Mouse (Mus musculus) intestine, postnatal 0 days (tissue): Measurements from ENCODE around the gene Plac8. TPM values are rescaled to one million over a fixed set of nuclear protein-coding genes. Genes with fewer than 3 reads are reported as not detected.

Experiments
- ATAC-seq: fragments of 200-750 bp; cut with Nextera tagmentation; 2 replicates; pipeline ENCODE4 v1.8.0; 2017; ENCODE audit warnings: mild to moderate bottlenecking, moderate TSS enrichment, moderate library complexity
- H3K27ac ChIP-seq: fragments of 300-500 bp; sonication (generic); 2 replicates; pipeline ENCODE4 v1.5.1; 2014; ENCODE audit warnings: mild to moderate bottlenecking, low read depth, low read length, moderate library complexity
- H3K27me3 ChIP-seq: fragments of 300-500 bp; sonication (generic); replicated peaks from 2 replicates; pipeline ENCODE4 v1.6.1; 2014; ENCODE audit warnings: low read length, mixed read lengths; ENCODE audit not compliant: control insufficient read depth, insufficient read depth
- H3K36me3 ChIP-seq: fragments of 300-500 bp; sonication (generic); 2 replicates; pipeline ENCODE4 v1.6.1; 2014; ENCODE audit warnings: mild to moderate bottlenecking, moderate library complexity; ENCODE audit not compliant: control insufficient read depth, insufficient read depth
- H3K4me1 ChIP-seq: fragments of 300-500 bp; sonication (generic); replicated peaks from 2 replicates; pipeline ENCODE4 v1.6.1; 2014; ENCODE audit warnings: antibody characterized with exemption, low read length, mixed read lengths; ENCODE audit not compliant: control insufficient read depth, insufficient read depth
- H3K4me2 ChIP-seq: fragments of 300-500 bp; sonication (generic); replicated peaks from 2 replicates; pipeline ENCODE4 v1.6.1; 2014; ENCODE audit warnings: low read depth, mild to moderate bottlenecking, moderate library complexity
- H3K4me3 ChIP-seq: fragments of 300-500 bp; sonication (generic); 2 replicates; pipeline ENCODE4 v1.5.1; 2014; ENCODE audit warnings: low read depth, low read length
- H3K9ac ChIP-seq: fragments of 300-500 bp; sonication (generic); 2 replicates; pipeline ENCODE4 v1.6.1; 2014; ENCODE audit warnings: mild to moderate bottlenecking, low read depth, low read length
- H3K9me3 ChIP-seq: fragments of 300-500 bp; sonication (generic); 2 replicates; pipeline ENCODE4 v1.6.1; 2016; ENCODE audit warnings: mixed run types; ENCODE audit not compliant: control insufficient read depth
- CTCF ChIP-seq: sonication (generic); IDR thresholded peaks from 2 replicates; pipeline ENCODE4 v1.5.1; 2016; ENCODE audit warnings: low read depth, mild to moderate bottlenecking, control low read depth, antibody characterized with exemption, moderate library complexity
- WGBS: fragments of 180-500 bp; shearing (Covaris S2); extraction: QIAGEN DNeasy Blood & Tissue Kit; methylation state at CpG from one replicate; pipeline ENCODE4 v1.1.7; 2014; 5-methylcytosine and 5-hydroxymethylcytosine counted together
- polyA plus RNA-seq: library from polyadenylated mRNA; unstranded; fragments of >200 nt; fragmentation: Nextera tagmentation; extraction: Ambion mirVana; gene quantifications from 2 replicates; pipeline ENCODE4 v1.2.1, GENCODE M21; 2015

Plac8 gene
- polyA plus RNA-seq, 1 experiment from 2014 or later: 1,527 TPM

DNA sequence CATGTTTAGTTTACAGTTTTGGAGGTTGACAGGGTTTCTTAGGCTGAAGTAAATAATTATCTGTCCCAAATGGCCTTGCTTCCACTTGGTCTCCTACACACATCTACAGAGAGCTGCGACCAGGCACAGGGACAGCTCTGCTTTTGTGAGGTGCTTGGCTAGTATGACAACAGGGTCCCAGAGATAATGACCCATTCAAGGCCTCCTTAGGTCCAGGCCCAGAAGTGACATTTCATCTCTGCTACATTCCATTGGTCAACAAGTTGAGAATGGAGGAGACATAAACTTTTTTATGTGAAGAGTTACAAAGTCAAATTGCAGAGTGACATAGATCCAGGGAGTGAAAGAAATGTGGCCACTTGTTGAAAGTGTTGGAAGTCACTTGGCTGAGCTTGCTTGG is 48.7 kb downstream of the Plac8 start:
- Histone ChIP-seq H3K4me2 (no peak overlapping the region), H3K9me3 (no peaks in the 10 kb centered on the region), H3K4me1 (no peaks in the 10 kb centered on the region), H3K4me3 (no peak overlapping the region), H3K36me3 (peaks cover 2% of the 10 kb centered on the region; the same call in 1 of the 2 replicates), H3K27ac (no peak overlapping the region), H3K9ac (no peak overlapping the region), H3K27me3 (no peaks in the 10 kb centered on the region)
- 88% methylated on average over 1 of the region's 1 CpGs for WGBS
- no peak for ATAC-seq
- no peak for TF ChIP-seq CTCF

DNA sequence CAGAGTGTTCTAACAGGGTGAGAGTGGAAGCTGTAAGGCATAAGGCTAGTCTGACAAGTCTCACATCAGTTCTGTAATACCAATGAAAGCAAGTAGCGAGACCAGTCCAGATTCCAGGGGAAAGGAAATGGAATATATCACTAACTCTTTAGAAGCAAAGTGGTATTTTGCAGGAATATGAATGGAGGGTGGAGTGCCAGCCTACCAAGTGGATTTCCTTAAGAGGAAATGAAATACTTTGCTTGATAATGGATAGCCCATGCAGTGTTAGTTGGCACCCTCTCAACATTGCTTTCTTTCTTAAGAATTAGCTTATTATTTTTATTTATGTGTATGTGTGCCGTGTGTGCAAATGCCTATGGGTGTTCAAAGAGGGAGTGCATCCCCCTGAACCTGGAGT is 51.8 kb downstream of the Plac8 start:
- Histone ChIP-seq H3K4me1 (no peaks in the 10 kb centered on the region), H3K9ac (no peak overlapping the region), H3K4me3 (no peak overlapping the region), H3K36me3 (no peaks in the 10 kb centered on the region), H3K4me2 (no peak overlapping the region), H3K27ac (no peak overlapping the region), H3K27me3 (no peaks in the 10 kb centered on the region), H3K9me3 (no peaks in the 10 kb centered on the region)
- WGBS: 74% methylated on average over 2 of the region's 2 CpGs
- TF ChIP-seq CTCF: no peak
- ATAC-seq: no peak

DNA sequence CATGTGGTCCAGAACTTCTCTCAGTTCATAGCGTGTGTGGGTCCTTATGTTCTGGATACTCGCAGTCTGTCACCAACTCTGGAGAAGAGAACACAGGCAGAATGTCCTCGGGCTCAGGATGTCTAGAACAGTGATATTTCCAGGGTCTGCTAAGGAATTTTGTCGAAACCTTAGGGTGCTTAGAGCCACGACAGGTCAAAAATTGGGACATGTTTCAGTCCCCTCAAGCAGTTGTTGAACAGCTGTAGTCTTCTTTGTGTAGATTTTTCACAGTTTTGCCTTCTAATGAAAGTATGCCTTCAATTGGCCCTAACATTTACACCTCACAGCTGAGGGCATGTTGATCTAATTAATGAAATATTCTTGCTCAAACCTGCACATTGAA is 53.0 kb downstream of the Plac8 start:
- no peaks in the 10 kb centered on the region for H3K36me3 ChIP-seq
- peak overlapping the region; percentile 74 for H3K4me2 ChIP-seq
- H3K9me3 ChIP-seq: no peaks in the 10 kb centered on the region
- H3K27me3 ChIP-seq: no peaks in the 10 kb centered on the region
- H3K27ac ChIP-seq: no peak overlapping the region
- TF ChIP-seq CTCF: no peak
- H3K9ac ChIP-seq: peak overlapping the region; percentile 85
- H3K4me1 ChIP-seq: no peaks in the 10 kb centered on the region
- WGBS: 5% methylated on average over 5 of the region's 5 CpGs
- ATAC-seq: no peak
- H3K4me3 ChIP-seq: peak overlapping the region; percentile 85

DNA sequence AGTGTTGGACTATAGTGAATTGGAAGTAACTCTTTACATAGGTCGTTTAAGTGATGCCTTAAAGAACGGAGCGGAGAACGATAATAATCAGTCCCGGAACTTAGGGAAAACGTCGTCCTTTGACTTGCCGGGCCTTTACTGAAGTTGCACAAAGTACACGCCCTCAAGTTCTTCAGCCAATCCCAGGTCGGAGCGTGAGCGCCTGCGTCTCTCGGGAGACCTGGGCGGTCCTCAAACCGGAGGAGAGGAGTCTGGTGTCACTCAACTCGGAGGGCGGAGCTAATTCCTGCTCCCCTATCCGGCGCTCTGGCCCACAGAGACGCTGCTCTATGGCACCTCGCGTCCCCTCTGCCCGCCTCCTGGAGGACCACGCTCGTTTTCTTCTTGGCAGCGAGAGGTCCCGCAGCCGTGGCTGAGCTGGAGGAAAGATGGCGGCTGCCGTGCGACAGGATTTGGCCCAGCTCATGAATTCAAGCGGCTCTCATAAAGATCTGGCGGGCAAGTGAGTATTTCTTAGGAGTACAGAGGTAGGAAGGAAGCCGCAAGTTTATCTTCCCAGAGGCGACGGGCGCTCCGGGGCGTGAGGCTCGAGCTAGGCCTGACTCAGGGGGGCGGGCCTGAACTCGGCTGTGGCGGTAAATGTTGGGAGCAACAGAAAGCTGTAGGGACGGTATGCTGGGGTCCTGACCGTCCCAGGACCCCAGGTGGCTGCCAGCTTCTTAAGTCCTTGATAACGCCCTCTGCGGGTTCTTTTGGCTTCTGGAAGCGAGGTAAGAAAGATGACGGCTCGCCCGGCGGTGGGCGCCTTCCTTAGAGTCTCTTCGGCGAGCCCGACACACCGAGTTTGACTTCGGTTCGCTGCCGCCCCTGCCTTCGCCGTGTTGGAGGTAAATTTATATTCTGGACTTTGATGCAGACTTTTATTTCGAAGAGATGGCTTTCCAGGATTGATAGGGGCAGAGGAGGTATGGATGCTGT is 53.7 kb downstream of the Plac8 start, which contains the start of gene Cops4:
Gene Cops4, plus strand, starts transcription at position 261 of the 978 bp plus-strand sequence.
- peak within 1 kb of the TSS; percentile 74 for H3K4me2 ChIP-seq
- peak within 1 kb of the TSS; percentile 85 for H3K4me3 ChIP-seq
- H3K4me1 ChIP-seq: no peaks in the 10 kb centered on the region
- peak; percentile 98 for ATAC-seq
- peak; percentile 46 for TF ChIP-seq CTCF
- no peaks in the 10 kb centered on the region for H3K36me3 ChIP-seq
- WGBS: under 1% methylated on average over 64 of the region's 64 CpGs
- H3K27me3 ChIP-seq: no peaks in the 10 kb centered on the region
- H3K9ac ChIP-seq: peak within 1 kb of the TSS; percentile 85
- H3K9me3 ChIP-seq: no peaks in the 10 kb centered on the region
- H3K27ac ChIP-seq: peak within 1 kb of the TSS; percentile 63

DNA sequence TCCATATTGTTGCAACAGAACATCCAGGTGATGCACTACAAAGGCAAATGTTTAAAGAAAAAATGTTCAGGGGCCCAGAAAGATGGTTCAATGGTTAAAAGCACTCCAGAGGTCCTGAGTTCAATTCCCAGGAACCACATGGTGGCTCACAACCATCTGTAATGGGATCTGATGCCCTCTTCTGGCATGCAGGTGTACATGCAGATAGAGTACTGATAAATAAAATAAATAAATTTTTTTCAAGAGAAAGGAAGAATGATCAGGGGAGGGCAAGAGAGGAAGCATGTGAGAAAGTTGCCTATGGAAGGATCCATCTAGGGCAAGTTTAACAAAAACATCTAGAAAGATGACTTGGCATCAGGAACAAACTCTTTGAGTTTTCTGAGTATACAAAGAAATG is 59.5 kb downstream of the Plac8 start:
- H3K9me3 ChIP-seq: no peaks in the 10 kb centered on the region
- H3K27ac ChIP-seq: no peak overlapping the region
- ATAC-seq: no peak
- H3K4me1 ChIP-seq: 0 out of 2 replicates have a peak, but pooled peaks cover 3% of the 10 kb centered on the region
- TF ChIP-seq CTCF: peak; percentile 23; the same call in 1 of the 2 replicates
- H3K9ac ChIP-seq: no peak overlapping the region
- no peaks in the 10 kb centered on the region for H3K36me3 ChIP-seq
- H3K27me3 ChIP-seq: no peaks in the 10 kb centered on the region
- H3K4me2 ChIP-seq: no peak overlapping the region
- no peak overlapping the region for H3K4me3 ChIP-seq

DNA sequence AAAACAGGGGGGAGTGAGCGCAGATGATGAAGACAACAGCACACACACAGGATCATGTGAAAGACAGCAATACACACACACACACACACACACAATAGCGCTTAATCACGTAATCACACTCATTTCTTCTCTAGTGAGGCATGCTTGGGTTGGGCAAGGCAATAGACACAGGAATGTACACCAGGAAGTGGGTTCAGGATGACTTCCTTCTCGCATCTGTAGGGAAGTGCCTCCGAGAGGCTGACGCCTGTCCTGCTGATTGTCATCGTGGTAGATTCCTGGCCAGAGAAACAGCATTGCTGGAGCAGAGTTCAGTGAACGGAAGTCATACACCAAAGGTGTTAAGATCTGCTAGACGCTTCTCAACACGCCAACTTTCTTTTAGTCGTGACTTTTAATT is 62.8 kb downstream of the Plac8 start:
- Histone ChIP-seq H3K4me3 (no peak overlapping the region), H3K9ac (no peak overlapping the region), H3K9me3 (no peaks in the 10 kb centered on the region), H3K36me3 (no peaks in the 10 kb centered on the region), H3K4me2 (no peak overlapping the region), H3K4me1 (0 out of 2 replicates have a peak, but pooled peaks cover 3% of the 10 kb centered on the region), H3K27ac (no peak overlapping the region), H3K27me3 (no peaks in the 10 kb centered on the region)
- no peak for TF ChIP-seq CTCF
- peak; percentile 50; the same call in 1 of the 2 replicates for ATAC-seq
- WGBS: 54% methylated on average over 11 of the region's 11 CpGs

Other genes starting within 250 kb of the Plac8 start
- 230 and 242 TPM in 2 replicates for gene Sec31a, start 156.0 kb downstream of the Plac8 start, polyA plus RNA-seq
- gene Lin54, start 71.6 kb downstream of the Plac8 start, polyA plus RNA-seq: 7.0 and 7.9 TPM in 2 replicates
- gene Cops4, start 53.9 kb downstream of the Plac8 start, polyA plus RNA-seq: 76.9 and 77.6 TPM in 2 replicates
- gene Coq2, start 102.9 kb upstream of the Plac8 start, polyA plus RNA-seq: 30.8 and 32.4 TPM in 2 replicates
- 0.82 and 1.0 TPM in 2 replicates for gene Hpse, start 147.5 kb upstream of the Plac8 start, polyA plus RNA-seq
- gene Helq, start 226.4 kb upstream of the Plac8 start, polyA plus RNA-seq: 6.7 and 7.4 TPM in 2 replicates
- gene Mrps18c, start 226.4 kb upstream of the Plac8 start, polyA plus RNA-seq: 195 and 203 TPM in 2 replicates
- gene Abraxas1, start 248.7 kb upstream of the Plac8 start, polyA plus RNA-seq: 10.6 and 12.5 TPM in 2 replicates